Mouse (Mus musculus): ENCODE results near the gene Tram2. TPM values are rescaled to one million over a fixed set of nuclear protein-coding genes. Genes with fewer than 3 reads are reported as not detected.

Tram2 gene
- 3.4 TPM for polyA plus RNA-seq (2012; fragmentation: generic; extraction: Trizol)
- long read RNA-seq, experiment 1, partial matches to known transcripts: 0 of 7 reads
- long read RNA-seq, experiment 1, other reads (novel, unspliced or antisense): 7 of 7 reads
- long read RNA-seq, experiment 2, full-length matches to known transcripts: 1 of 6 reads
- long read RNA-seq, experiment 2, partial matches to known transcripts: 0 of 6 reads
- long read RNA-seq, experiment 2, other reads (novel, unspliced or antisense): 5 of 6 reads

- Histone ChIP-seq H3K36me3 (ENCODE audit: control insufficient read depth, insufficient read depth) (no peaks in the 10 kb centered on the region), H3K79me3 (ENCODE audit: low read depth) (no peaks in the 10 kb centered on the region), H3K4me3 (ENCODE audit: insufficient read depth, poor library complexity, severe bottlenecking) (peak within 1 kb of the TSS; percentile 71), H3K79me2 (ENCODE audit: control insufficient read depth, insufficient read depth) (peaks cover 14% of the 10 kb centered on the region), H3K27me3 (ENCODE audit: control insufficient read depth, insufficient read depth, insufficient read length) (no peaks in the 10 kb centered on the region), H3ac (ENCODE audit: control insufficient read depth, insufficient read length, low read depth) (peak within 1 kb of the TSS; percentile 86)
- TF ChIP-seq MYOD1 (IDR thresholded peaks at IDR 0.05; ENCODE audit: control insufficient read depth, insufficient read length, low read depth) (no peak), CTCF (IDR thresholded peaks at IDR 0.05; ENCODE audit: control insufficient read depth, insufficient read depth, insufficient read length) (no peak), USF1 (IDR thresholded peaks at IDR 0.05; ENCODE audit: low read depth) (no peak), FOSL1 (IDR thresholded peaks at IDR 0.05; ENCODE audit: insufficient read depth, low read length, poor library complexity, severe bottlenecking) (no peak), CEBPB (IDR thresholded peaks at IDR 0.05; ENCODE audit: low read depth) (no peak)
Measured at GRCm38 (mm10) chr1:21079217-21079773, at the start of gene Tram2. Gene Tram2, minus strand, starts transcription at chr1:21079229.

GRCm38 (mm10) chr1:21124713-21125336 is 45.8 kb upstream of the Tram2 start:
- TF ChIP-seq CEBPB (IDR thresholded peaks at IDR 0.05; ENCODE audit: low read depth) (no peak), MAX (IDR thresholded peaks at IDR 0.05) (no peak), FOSL1 (IDR thresholded peaks at IDR 0.05; ENCODE audit: insufficient read depth, low read length, poor library complexity, severe bottlenecking) (no peak), CTCF (IDR thresholded peaks at IDR 0.05; ENCODE audit: control insufficient read depth, insufficient read depth, insufficient read length) (no peak), USF1 (IDR thresholded peaks at IDR 0.05; ENCODE audit: low read depth) (no peak), MYOD1 (IDR thresholded peaks at IDR 0.05; ENCODE audit: control insufficient read depth, insufficient read length, low read depth) (no peak), MYOG (IDR thresholded peaks at IDR 0.05; ENCODE audit: control insufficient read depth, extremely low read depth, insufficient read length) (no peak)
- no peaks in the 10 kb centered on the region for H3K79me2 ChIP-seq (ENCODE audit: control insufficient read depth, insufficient read depth)
- no peak overlapping the region for H3ac ChIP-seq (ENCODE audit: control insufficient read depth, insufficient read length, low read depth)
- H3K79me3 ChIP-seq (ENCODE audit: low read depth): no peaks in the 10 kb centered on the region
- H3K4me3 ChIP-seq (ENCODE audit: insufficient read depth, poor library complexity, severe bottlenecking): no peak overlapping the region
- H3K36me3 ChIP-seq (ENCODE audit: control insufficient read depth, insufficient read depth): no peaks in the 10 kb centered on the region
- H3K27me3 ChIP-seq (ENCODE audit: control insufficient read depth, insufficient read depth, insufficient read length): no peaks in the 10 kb centered on the region

GRCm38 (mm10) chr1:21103784-21104183 is 24.8 kb upstream of the Tram2 start:
- Histone ChIP-seq H3K79me3 (ENCODE audit: low read depth) (no peaks in the 10 kb centered on the region), H3K79me2 (ENCODE audit: control insufficient read depth, insufficient read depth) (no peaks in the 10 kb centered on the region), H3K36me3 (ENCODE audit: control insufficient read depth, insufficient read depth) (no peaks in the 10 kb centered on the region), H3ac (ENCODE audit: control insufficient read depth, insufficient read length, low read depth) (no peak overlapping the region), H3K27me3 (ENCODE audit: control insufficient read depth, insufficient read depth, insufficient read length) (no peaks in the 10 kb centered on the region), H3K4me3 (ENCODE audit: insufficient read depth, poor library complexity, severe bottlenecking) (no peak overlapping the region)
- no peak for TF ChIP-seq MYOG (IDR thresholded peaks at IDR 0.05; ENCODE audit: control insufficient read depth, extremely low read depth, insufficient read length)
- no peak for TF ChIP-seq MAX (IDR thresholded peaks at IDR 0.05)
- no peak for TF ChIP-seq MYOD1 (IDR thresholded peaks at IDR 0.05; ENCODE audit: control insufficient read depth, insufficient read length, low read depth)
- no peak for TF ChIP-seq CTCF (IDR thresholded peaks at IDR 0.05; ENCODE audit: control insufficient read depth, insufficient read depth, insufficient read length)
- no peak for TF ChIP-seq CEBPB (IDR thresholded peaks at IDR 0.05; ENCODE audit: low read depth)
- no peak for TF ChIP-seq USF1 (IDR thresholded peaks at IDR 0.05; ENCODE audit: low read depth)
- no peak for TF ChIP-seq FOSL1 (IDR thresholded peaks at IDR 0.05; ENCODE audit: insufficient read depth, low read length, poor library complexity, severe bottlenecking)

GRCm38 (mm10) chr1:21101221-21102006 is 22.4 kb upstream of the Tram2 start:
- no peak for TF ChIP-seq USF1 (IDR thresholded peaks at IDR 0.05; ENCODE audit: low read depth)
- TF ChIP-seq MYOD1 (IDR thresholded peaks at IDR 0.05; ENCODE audit: control insufficient read depth, insufficient read length, low read depth): no peak
- TF ChIP-seq MAX (IDR thresholded peaks at IDR 0.05): no peak
- TF ChIP-seq CEBPB (IDR thresholded peaks at IDR 0.05; ENCODE audit: low read depth): no peak
- no peak for TF ChIP-seq MYOG (IDR thresholded peaks at IDR 0.05; ENCODE audit: control insufficient read depth, extremely low read depth, insufficient read length)
- TF ChIP-seq CTCF (IDR thresholded peaks at IDR 0.05; ENCODE audit: control insufficient read depth, insufficient read depth, insufficient read length): no peak
- no peak for TF ChIP-seq FOSL1 (IDR thresholded peaks at IDR 0.05; ENCODE audit: insufficient read depth, low read length, poor library complexity, severe bottlenecking)
- Histone ChIP-seq H3K79me2 (ENCODE audit: control insufficient read depth, insufficient read depth) (no peaks in the 10 kb centered on the region), H3K79me3 (ENCODE audit: low read depth) (no peaks in the 10 kb centered on the region), H3K27me3 (ENCODE audit: control insufficient read depth, insufficient read depth, insufficient read length) (no peaks in the 10 kb centered on the region), H3K36me3 (ENCODE audit: control insufficient read depth, insufficient read depth) (no peaks in the 10 kb centered on the region), H3ac (ENCODE audit: control insufficient read depth, insufficient read length, low read depth) (no peak overlapping the region), H3K4me3 (ENCODE audit: insufficient read depth, poor library complexity, severe bottlenecking) (no peak overlapping the region)

- H3K36me3 ChIP-seq (ENCODE audit: control insufficient read depth, insufficient read depth): no peaks in the 10 kb centered on the region
- TF ChIP-seq MAX (IDR thresholded peaks at IDR 0.05) (no peak), MYOG (IDR thresholded peaks at IDR 0.05; ENCODE audit: control insufficient read depth, extremely low read depth, insufficient read length) (no peak), CTCF (IDR thresholded peaks at IDR 0.05; ENCODE audit: control insufficient read depth, insufficient read depth, insufficient read length) (no peak), CEBPB (IDR thresholded peaks at IDR 0.05; ENCODE audit: low read depth) (no peak), USF1 (IDR thresholded peaks at IDR 0.05; ENCODE audit: low read depth) (no peak), MYOD1 (IDR thresholded peaks at IDR 0.05; ENCODE audit: control insufficient read depth, insufficient read length, low read depth) (no peak), FOSL1 (IDR thresholded peaks at IDR 0.05; ENCODE audit: insufficient read depth, low read length, poor library complexity, severe bottlenecking) (no peak)
Measured at GRCm38 (mm10) chr1:21100726-21101125, 21.7 kb upstream of the Tram2 start.

More at GRCm38 (mm10) chr1:21100726-21101125, 21.7 kb upstream of the Tram2 start:
- H3ac ChIP-seq (ENCODE audit: control insufficient read depth, insufficient read length, low read depth): no peak overlapping the region
- no peak overlapping the region for H3K4me3 ChIP-seq (ENCODE audit: insufficient read depth, poor library complexity, severe bottlenecking)
- H3K79me3 ChIP-seq (ENCODE audit: low read depth): no peaks in the 10 kb centered on the region
- H3K27me3 ChIP-seq (ENCODE audit: control insufficient read depth, insufficient read depth, insufficient read length): no peaks in the 10 kb centered on the region
- H3K79me2 ChIP-seq (ENCODE audit: control insufficient read depth, insufficient read depth): no peaks in the 10 kb centered on the region

Data from C2C12 (cell line).